11 mouse cellular contexts compared by ENCODE assay signal in genomic region chr7:139466484-139467176, GRCm38 (mm10).
DNase-seq lines count a peak whose midpoint lies in the region; ATAC-seq and TF ChIP-seq lines count a peak whose summit lies in the region.
"Had no signal": no experiment of that assay in that cellular context is flagged by ENCODE, and none has a peak within 500 bp of the region (broad histone marks: within the 10 kb centered on the region; RNA-seq: fewer than 3 reads in every experiment).

No protein-coding gene starts in this region.

- H3K4me1 ChIP-seq in kidney, adult 2 months (ENCODE audit: control insufficient read depth, insufficient read depth, low read length): peaks cover 33% of the 10 kb centered on the region
- H3K4me1 ChIP-seq in bone marrow, adult 2 months (ENCODE audit: control insufficient read depth, insufficient read depth, low read length): peaks cover 4% of the 10 kb centered on the region
- peaks cover 43 to 78% of the 10 kb centered on the region in 2 experiments for H3K4me1 ChIP-seq in heart, embryonic 14.5 days (ENCODE audit: control insufficient read depth in 2 of 2, insufficient read depth in 2 of 2, low read length in 2 of 2)
- peaks cover 100% of the 10 kb centered on the region for H3K4me1 ChIP-seq in megakaryocyte, embryonic 14.5 days

- H3K9ac ChIP-seq in heart, embryonic 14.5 days (ENCODE audit: low read length): peak overlapping the region; percentile 63
- H3K9ac ChIP-seq: neural tube, embryonic 12.5 days had no signal

- WGBS in kidney, adult 2 months: 56% methylated on average over 6 of the region's 7 CpGs
- WGBS in bone marrow, adult 2 months: 14% methylated on average over 7 of the region's 7 CpGs
- WGBS in heart, embryonic 14.5 days: 24% methylated on average over 6 of the region's 7 CpGs

- H3K9me3 ChIP-seq in heart, embryonic 14.5 days (ENCODE audit: control insufficient read depth, low read length): no peaks in the 10 kb centered on the region
- H3K9me3 ChIP-seq in megakaryocyte, embryonic 14.5 days: no peaks in the 10 kb centered on the region
- H3K9me3 ChIP-seq: neural tube, embryonic 12.5 days had no signal

- H3K27ac ChIP-seq in kidney, adult 2 months (ENCODE audit: insufficient read depth, low read depth, low read length): 0 out of 2 replicates have a peak overlapping the region, but pooled peaks have one; percentile 3
- 0 out of 2 replicates have a peak overlapping the region, but pooled peaks have one; percentile 9 for H3K27ac ChIP-seq in bone marrow, adult 2 months (ENCODE audit: control insufficient read depth, insufficient read depth, low read depth, low read length, poor library complexity)
- peak overlapping the region; percentile 97 to 98 for H3K27ac ChIP-seq in heart, embryonic 14.5 days (replicated peaks in 1 of 2; ENCODE audit: control insufficient read depth in 1 of 2, insufficient read depth in 1 of 2, low read depth in 2 of 2, low read length in 2 of 2)
- H3K27ac ChIP-seq: neural tube, embryonic 12.5 days had no signal

- no peak for ATAC-seq in heart, embryonic 14.5 days (ENCODE audit: insufficient number of reproducible peaks, insufficient read depth, low FRiP score, low read depth)

- H3K27me3 ChIP-seq in kidney, adult 2 months (replicated peaks; ENCODE audit: control insufficient read depth, insufficient read depth, low read length): no peaks in the 10 kb centered on the region
- H3K27me3 ChIP-seq in heart, embryonic 14.5 days (ENCODE audit: control insufficient read depth, insufficient read depth, low read length): no peaks in the 10 kb centered on the region
- H3K27me3 ChIP-seq in megakaryocyte, embryonic 14.5 days (replicated peaks): no peaks in the 10 kb centered on the region
- H3K27me3 ChIP-seq: neural tube, embryonic 12.5 days had no signal

- peak; percentile 37 for DNase-seq in kidney, adult 2 months
- DNase-seq in kidney, adult 9 months: no peak
- DNase-seq in retina, postnatal 1 day: no peak
- DNase-seq in right cerebral cortex, adult 18-20 months: no peak
- no peak for DNase-seq in cerebellum, postnatal 25 days
- DNase-seq: cerebellum, postnatal 10 days; thymus, postnatal 36 days had no signal

- H3K4me3 ChIP-seq in kidney, adult 2 months (ENCODE audit: insufficient read depth, low read depth, low read length): no peak overlapping the region
- H3K4me3 ChIP-seq in bone marrow, adult 2 months (replicated peaks; ENCODE audit: control insufficient read depth, low read depth, low read length): no peak overlapping the region
- no peak overlapping the region for H3K4me3 ChIP-seq in heart, embryonic 14.5 days (ENCODE audit: control insufficient read depth in 1 of 2, insufficient read depth in 1 of 2, low read depth in 1 of 2, low read length in 2 of 2)
- peak overlapping the region; percentile 88 for H3K4me3 ChIP-seq in megakaryocyte, embryonic 14.5 days (replicated peaks)
- H3K4me3 ChIP-seq: neural tube, embryonic 12.5 days had no signal

- TF ChIP-seq POLR2A in kidney, adult 2 months (IDR thresholded peaks at IDR 0.05; ENCODE audit: low read depth, low read length): no peak
- no peak for TF ChIP-seq POLR2A in bone marrow, adult 2 months (IDR thresholded peaks at IDR 0.05; ENCODE audit: borderline replicate concordance, control insufficient read depth, low read depth, low read length)

- H3K4me2 ChIP-seq in heart, embryonic 14.5 days (ENCODE audit: low read length): no peak overlapping the region
- H3K4me2 ChIP-seq: neural tube, embryonic 12.5 days had no signal

- TF ChIP-seq CTCF in kidney, adult 2 months (conservative IDR thresholded peaks at IDR 0.05; ENCODE audit: insufficient read depth, insufficient read length, low read depth, low read length): no peak
- TF ChIP-seq CTCF in bone marrow, adult 2 months (IDR thresholded peaks at IDR 0.05; ENCODE audit: control insufficient read depth, insufficient read depth, low read length): no peak

- no peaks in the 10 kb centered on the region for H3K36me3 ChIP-seq in kidney, adult 2 months (ENCODE audit: control insufficient read depth, insufficient read depth, low read length)
- no peaks in the 10 kb centered on the region for H3K36me3 ChIP-seq in heart, embryonic 14.5 days (ENCODE audit: control insufficient read depth, insufficient read depth, low read length)
- H3K36me3 ChIP-seq in megakaryocyte, embryonic 14.5 days (replicated peaks; ENCODE audit: low read length): peaks cover 74% of the 10 kb centered on the region
- H3K36me3 ChIP-seq: neural tube, embryonic 12.5 days had no signal

Comparison
In these comparisons a context has a peak if more than half of its experiments do, and no peak if none do; other contexts are left out.
1. H3K27ac ChIP-seq: peak in every context shown above with its lines; median percentile 98 in heart, embryonic 14.5 days; 9 in bone marrow, adult 2 months; 3 in kidney, adult 2 months.